Mouse (Mus musculus): ENCODE results near the gene Fam19a2. TPM values are rescaled to one million over a fixed set of nuclear protein-coding genes. Genes with fewer than 3 reads are reported as not detected.

The Fam19a2 gene
- total RNA-seq, 1 experiment, result 0.27 TPM

GRCm38 (mm10) chr10:123637496-123637895, 373.7 kb downstream of the Fam19a2 start:
- no peaks in the 10 kb centered on the region for H3K9me3 ChIP-seq (ENCODE audit: control insufficient read depth, insufficient read depth, low read depth, low read length)
- H3K9ac ChIP-seq (ENCODE audit: insufficient read depth, low read depth, low read length, poor library complexity, severe bottlenecking), result no peak overlapping the region
- DNase-seq (ENCODE audit: low read depth, low spot score), result no peak
- H3K4me1 ChIP-seq (ENCODE audit: control insufficient read depth in 2 of 2, insufficient read depth in 2 of 2, low read length in 2 of 2, poor library complexity in 1 of 2), result no peaks in the 10 kb centered on the region
- in situ Hi-C loops (cut with MboI; ENCODE audit: low sequenced_read_pairs in 2 of 2, unreplicated experiment in 2 of 2), result no loop called here
- TF ChIP-seq CHD2 (IDR thresholded peaks at IDR 0.05; ENCODE audit: low read depth, low read length), result no peak
- H3K4me3 ChIP-seq (ENCODE audit: insufficient read depth in 1 of 2, low read depth in 1 of 2, low read length in 2 of 2, poor library complexity in 1 of 2, severe bottlenecking in 1 of 2), result no peak overlapping the region
- H3K27ac ChIP-seq (ENCODE audit: insufficient read depth, low read depth, low read length, poor library complexity, severe bottlenecking), result no peak overlapping the region
- no peaks in the 10 kb centered on the region for H3K36me3 ChIP-seq (ENCODE audit: control insufficient read depth, insufficient read depth, low read length, poor library complexity, severe bottlenecking)

- H3K4me3 ChIP-seq (ENCODE audit: insufficient read depth in 1 of 2, low read depth in 1 of 2, low read length in 2 of 2, poor library complexity in 1 of 2, severe bottlenecking in 1 of 2), result no peak overlapping the region
- H3K4me1 ChIP-seq (ENCODE audit: control insufficient read depth in 2 of 2, insufficient read depth in 2 of 2, low read length in 2 of 2, poor library complexity in 1 of 2), result no peaks in the 10 kb centered on the region
- in situ Hi-C loops (cut with MboI; ENCODE audit: low sequenced_read_pairs in 2 of 2, unreplicated experiment in 2 of 2), result no loop called here
- peak; percentile 13 for DNase-seq (ENCODE audit: low read depth, low spot score)
- TF ChIP-seq ZNF384 (IDR thresholded peaks at IDR 0.05; ENCODE audit: low read depth, low read length) (no peak), MAFK (IDR thresholded peaks at IDR 0.05; ENCODE audit: insufficient read depth, low read depth, low read length) (no peak), HCFC1 (IDR thresholded peaks at IDR 0.05; ENCODE audit: borderline replicate concordance, insufficient read depth, low read length) (no peak), ZC3H11A (IDR thresholded peaks at IDR 0.05; ENCODE audit: borderline replicate concordance, low read depth, low read length) (peak; percentile 22; the same call in 1 of the 2 replicates)
- no peak overlapping the region for H3K27ac ChIP-seq (ENCODE audit: insufficient read depth, low read depth, low read length, poor library complexity, severe bottlenecking)
- H3K9ac ChIP-seq (ENCODE audit: insufficient read depth, low read depth, low read length, poor library complexity, severe bottlenecking), result no peak overlapping the region
- H3K36me3 ChIP-seq (ENCODE audit: control insufficient read depth, insufficient read depth, low read length, poor library complexity, severe bottlenecking), result no peaks in the 10 kb centered on the region
- H3K9me3 ChIP-seq (ENCODE audit: control insufficient read depth, insufficient read depth, low read depth, low read length), result no peaks in the 10 kb centered on the region
These were observed 381.8 kb downstream of the Fam19a2 start for GRCm38 (mm10) chr10:123645568-123645967.

GRCm38 (mm10) chr10:123671208-123671607, 407.4 kb downstream of the Fam19a2 start:
- Histone ChIP-seq H3K36me3 (ENCODE audit: control insufficient read depth, insufficient read depth, low read length, poor library complexity, severe bottlenecking) (no peaks in the 10 kb centered on the region), H3K4me1 (ENCODE audit: control insufficient read depth in 2 of 2, insufficient read depth in 2 of 2, low read length in 2 of 2, poor library complexity in 1 of 2) (no peaks in the 10 kb centered on the region), H3K9me3 (ENCODE audit: control insufficient read depth, insufficient read depth, low read depth, low read length) (no peaks in the 10 kb centered on the region), H3K27ac (ENCODE audit: insufficient read depth, low read depth, low read length, poor library complexity, severe bottlenecking) (no peak overlapping the region), H3K9ac (ENCODE audit: insufficient read depth, low read depth, low read length, poor library complexity, severe bottlenecking) (no peak overlapping the region), H3K4me3 (ENCODE audit: insufficient read depth in 1 of 2, low read depth in 1 of 2, low read length in 2 of 2, poor library complexity in 1 of 2, severe bottlenecking in 1 of 2) (no peak overlapping the region)
- no peak for DNase-seq (ENCODE audit: low read depth, low spot score)
- TF ChIP-seq ZNF384 (IDR thresholded peaks at IDR 0.05; ENCODE audit: low read depth, low read length) (no peak), MAFK (IDR thresholded peaks at IDR 0.05; ENCODE audit: insufficient read depth, low read depth, low read length) (no peak), CHD2 (IDR thresholded peaks at IDR 0.05; ENCODE audit: low read depth, low read length) (no peak), HCFC1 (IDR thresholded peaks at IDR 0.05; ENCODE audit: borderline replicate concordance, insufficient read depth, low read length) (no peak), ZC3H11A (IDR thresholded peaks at IDR 0.05; ENCODE audit: borderline replicate concordance, low read depth, low read length) (no peak)
- in situ Hi-C loops (cut with MboI; ENCODE audit: low sequenced_read_pairs in 2 of 2, unreplicated experiment in 2 of 2), result no loop called here

- TF ChIP-seq CHD2 (IDR thresholded peaks at IDR 0.05; ENCODE audit: low read depth, low read length) (no peak), ZC3H11A (IDR thresholded peaks at IDR 0.05; ENCODE audit: borderline replicate concordance, low read depth, low read length) (no peak), ZNF384 (IDR thresholded peaks at IDR 0.05; ENCODE audit: low read depth, low read length) (no peak), HCFC1 (IDR thresholded peaks at IDR 0.05; ENCODE audit: borderline replicate concordance, insufficient read depth, low read length) (no peak), MAFK (IDR thresholded peaks at IDR 0.05; ENCODE audit: insufficient read depth, low read depth, low read length) (no peak)
- Histone ChIP-seq H3K9ac (ENCODE audit: insufficient read depth, low read depth, low read length, poor library complexity, severe bottlenecking) (no peak overlapping the region), H3K4me3 (ENCODE audit: insufficient read depth in 1 of 2, low read depth in 1 of 2, low read length in 2 of 2, poor library complexity in 1 of 2, severe bottlenecking in 1 of 2) (no peak overlapping the region), H3K9me3 (ENCODE audit: control insufficient read depth, insufficient read depth, low read depth, low read length) (no peaks in the 10 kb centered on the region), H3K36me3 (ENCODE audit: control insufficient read depth, insufficient read depth, low read length, poor library complexity, severe bottlenecking) (no peaks in the 10 kb centered on the region), H3K27ac (ENCODE audit: insufficient read depth, low read depth, low read length, poor library complexity, severe bottlenecking) (no peak overlapping the region), H3K4me1 (ENCODE audit: control insufficient read depth in 2 of 2, insufficient read depth in 2 of 2, low read length in 2 of 2, poor library complexity in 1 of 2) (no peaks in the 10 kb centered on the region)
- in situ Hi-C loops (cut with MboI; ENCODE audit: low sequenced_read_pairs in 2 of 2, unreplicated experiment in 2 of 2), result no loop called here
- peak; percentile 17 for DNase-seq (ENCODE audit: low read depth, low spot score)
These were observed 414.6 kb downstream of the Fam19a2 start for GRCm38 (mm10) chr10:123678284-123678864.

- in situ Hi-C loops (cut with MboI; ENCODE audit: low sequenced_read_pairs in 2 of 2, unreplicated experiment in 2 of 2), result no loop called here
- H3K27ac ChIP-seq (ENCODE audit: insufficient read depth, low read depth, low read length, poor library complexity, severe bottlenecking), result no peak overlapping the region
- no peak for DNase-seq (ENCODE audit: low read depth, low spot score)
- no peaks in the 10 kb centered on the region for H3K9me3 ChIP-seq (ENCODE audit: control insufficient read depth, insufficient read depth, low read depth, low read length)
- no peaks in the 10 kb centered on the region for H3K36me3 ChIP-seq (ENCODE audit: control insufficient read depth, insufficient read depth, low read length, poor library complexity, severe bottlenecking)
- H3K4me1 ChIP-seq (ENCODE audit: control insufficient read depth in 2 of 2, insufficient read depth in 2 of 2, low read length in 2 of 2, poor library complexity in 1 of 2), result no peaks in the 10 kb centered on the region
- H3K4me3 ChIP-seq (ENCODE audit: insufficient read depth in 1 of 2, low read depth in 1 of 2, low read length in 2 of 2, poor library complexity in 1 of 2, severe bottlenecking in 1 of 2), result no peak overlapping the region
- TF ChIP-seq MAFK (IDR thresholded peaks at IDR 0.05; ENCODE audit: insufficient read depth, low read depth, low read length) (no peak), ZC3H11A (IDR thresholded peaks at IDR 0.05; ENCODE audit: borderline replicate concordance, low read depth, low read length) (no peak), ZNF384 (IDR thresholded peaks at IDR 0.05; ENCODE audit: low read depth, low read length) (no peak), HCFC1 (IDR thresholded peaks at IDR 0.05; ENCODE audit: borderline replicate concordance, insufficient read depth, low read length) (no peak), CHD2 (IDR thresholded peaks at IDR 0.05; ENCODE audit: low read depth, low read length) (no peak)
- H3K9ac ChIP-seq (ENCODE audit: insufficient read depth, low read depth, low read length, poor library complexity, severe bottlenecking), result no peak overlapping the region
These were observed 419.0 kb downstream of the Fam19a2 start for GRCm38 (mm10) chr10:123682718-123683255.

Measured in ES-E14 (cell line).